24 mouse cellular contexts compared by ENCODE assay signal in genomic region chr17:43270161-43270560, GRCm38 (mm10). TPM values are rescaled to one million over a fixed set of nuclear protein-coding genes. Genes with fewer than 3 reads are reported as not detected.
DNase-seq lines count a peak whose midpoint lies in the region; ATAC-seq and TF ChIP-seq lines count a peak whose summit lies in the region.
"Had no signal": no experiment of that assay in that cellular context is flagged by ENCODE, and none has a peak within 500 bp of the region (broad histone marks: within the 10 kb centered on the region; RNA-seq: fewer than 3 reads in every experiment).

TSS of gene Adgrf1 (plus strand) at chr17:43270329.

- no peak for TF ChIP-seq EP300 in stomach, postnatal 0 days (optimal IDR thresholded peaks at IDR 0.05)

- H3K4me1 ChIP-seq in heart, embryonic 10.5 days, result no peaks in the 10 kb centered on the region
- peaks cover 18% of the 10 kb centered on the region for H3K4me1 ChIP-seq in liver, adult 2 months (ENCODE audit: control insufficient read depth, insufficient read depth, low read length)
- H3K4me1 ChIP-seq in liver, embryonic 11.5 days (replicated peaks; ENCODE audit: control insufficient read depth, insufficient read depth, low read length), result no peaks in the 10 kb centered on the region
- peaks cover 9% of the 10 kb centered on the region for H3K4me1 ChIP-seq in liver, embryonic 13.5 days (replicated peaks)
- H3K4me1 ChIP-seq in stomach, postnatal 0 days (replicated peaks; ENCODE audit: control insufficient read depth, insufficient read depth), result no peaks in the 10 kb centered on the region
- H3K4me1 ChIP-seq in hindbrain, embryonic 14.5 days (replicated peaks; ENCODE audit: control insufficient read depth, insufficient read depth, low read length), result no peaks in the 10 kb centered on the region

- 56% methylated on average over 6 of the region's 6 CpGs for WGBS in heart, embryonic 10.5 days
- WGBS in liver, adult 2 months, result 16% methylated on average over 6 of the region's 6 CpGs
- 37% methylated on average over 6 of the region's 6 CpGs for WGBS in liver, embryonic 11.5 days
- 27% methylated on average over 6 of the region's 6 CpGs for WGBS in liver, embryonic 13.5 days (ENCODE audit: insufficient replicate concordance)
- 47% methylated on average over 6 of the region's 6 CpGs for WGBS in stomach, postnatal 0 days
- WGBS in hindbrain, embryonic 14.5 days, result 79% methylated on average over 6 of the region's 6 CpGs

- 0 out of 2 replicates have a peak, but pooled peaks cover 6% of the 10 kb centered on the region for H3K79me2 ChIP-seq in liver, adult 2 months (ENCODE audit: control insufficient read depth, insufficient read depth, low read length)

- TF ChIP-seq CTCF in liver, adult 2 months (IDR thresholded peaks at IDR 0.05; ENCODE audit: low read depth, low read length), result no peak
- no peak for TF ChIP-seq CTCF in stomach, postnatal 0 days (IDR thresholded peaks at IDR 0.05; ENCODE audit: low read depth)

- peak; percentile 86 for DNase-seq in heart, adult 11 months
- DNase-seq in heart, embryonic 10.5 days (ENCODE audit: low spot score), result no peak
- peak; percentile 83 for DNase-seq in liver, adult 2 months (ENCODE audit: extremely low read depth, low read depth, low spot score)
- no peak for DNase-seq in liver, embryonic 11.5 days (ENCODE audit: low spot score)
- no peak for DNase-seq in liver, embryonic 13.5 days
- DNase-seq in stomach, postnatal 0 days (ENCODE audit: low spot score), result peak; percentile 26
- DNase-seq in hindbrain, embryonic 14.5 days (ENCODE audit: low spot score), result no peak
- no peak for DNase-seq in right cerebral cortex, postnatal 10 days (ENCODE audit: low spot score in 2 of 2)
- DNase-seq: adrenal gland, postnatal 14 days; cerebellum, adult 11 months; cerebellum, postnatal 36 days; lung, postnatal 14 days; right cerebral cortex, postnatal 4 days; thymus, postnatal 14 days had no signal

- H3K9me3 ChIP-seq in heart, embryonic 10.5 days, result no peaks in the 10 kb centered on the region
- H3K9me3 ChIP-seq in liver, embryonic 11.5 days (ENCODE audit: control insufficient read depth, low read length), result no peaks in the 10 kb centered on the region
- H3K9me3 ChIP-seq in liver, embryonic 13.5 days (replicated peaks), result no peaks in the 10 kb centered on the region; the same call in 1 of the 2 replicates
- H3K9me3 ChIP-seq in stomach, postnatal 0 days (ENCODE audit: control insufficient read depth, low read length), result no peaks in the 10 kb centered on the region
- no peaks in the 10 kb centered on the region for H3K9me3 ChIP-seq in hindbrain, embryonic 14.5 days (ENCODE audit: control insufficient read depth, low read length)
- H3K9me3 ChIP-seq: heart, embryonic 13.5 days; midbrain, embryonic 15.5 days had no signal

- H3K36me3 ChIP-seq in heart, embryonic 10.5 days, result no peaks in the 10 kb centered on the region
- H3K36me3 ChIP-seq in liver, adult 2 months (ENCODE audit: control insufficient read depth, insufficient read depth, low read length), result no peaks in the 10 kb centered on the region
- H3K36me3 ChIP-seq in liver, embryonic 11.5 days (ENCODE audit: control insufficient read depth, insufficient read depth, low read length), result no peaks in the 10 kb centered on the region
- no peaks in the 10 kb centered on the region for H3K36me3 ChIP-seq in liver, embryonic 13.5 days
- H3K36me3 ChIP-seq in stomach, postnatal 0 days (ENCODE audit: control insufficient read depth, insufficient read depth, low read length), result no peaks in the 10 kb centered on the region
- no peaks in the 10 kb centered on the region for H3K36me3 ChIP-seq in hindbrain, embryonic 14.5 days (replicated peaks; ENCODE audit: control insufficient read depth, insufficient read depth)
- H3K36me3 ChIP-seq: G1E; heart, embryonic 13.5 days; midbrain, embryonic 15.5 days had no signal

- ATAC-seq in liver, embryonic 11.5 days (replicated peaks; ENCODE audit: low FRiP score), result no peak
- ATAC-seq in liver, embryonic 13.5 days (ENCODE audit: low read depth), result peak; percentile 50; the same call in 1 of the 2 replicates
- ATAC-seq in stomach, postnatal 0 days (ENCODE audit: low FRiP score, low TSS enrichment), result 0 out of 2 replicates have a peak, but pooled peaks have one; percentile 30
- ATAC-seq in hindbrain, embryonic 14.5 days (ENCODE audit: low FRiP score), result no peak
- ATAC-seq: hindbrain, embryonic 16.5 days; midbrain, embryonic 15.5 days had no signal

- no peak within 1 kb of the TSS for H3K4me3 ChIP-seq in heart, embryonic 10.5 days
- peak within 1 kb of the TSS; percentile 41; the same call in 1 of the 2 replicates for H3K4me3 ChIP-seq in liver, adult 2 months (ENCODE audit: insufficient read depth, low read depth, low read length)
- no peak within 1 kb of the TSS for H3K4me3 ChIP-seq in liver, embryonic 11.5 days (ENCODE audit: low read depth, low read length)
- no peak within 1 kb of the TSS for H3K4me3 ChIP-seq in liver, embryonic 13.5 days (replicated peaks)
- no peak within 1 kb of the TSS for H3K4me3 ChIP-seq in stomach, postnatal 0 days (ENCODE audit: low read depth, low read length)
- no peak within 1 kb of the TSS for H3K4me3 ChIP-seq in hindbrain, embryonic 14.5 days (replicated peaks; ENCODE audit: low read length)
- H3K4me3 ChIP-seq: heart, embryonic 13.5 days; midbrain, embryonic 15.5 days had no signal

- no peaks in the 10 kb centered on the region for H3K27me3 ChIP-seq in heart, embryonic 10.5 days (ENCODE audit: insufficient read depth, poor library complexity, severe bottlenecking)
- H3K27me3 ChIP-seq in liver, adult 2 months (ENCODE audit: control insufficient read depth, insufficient read depth, low read length), result no peaks in the 10 kb centered on the region
- H3K27me3 ChIP-seq in liver, embryonic 11.5 days (replicated peaks; ENCODE audit: control insufficient read depth, insufficient read depth, low read length), result no peaks in the 10 kb centered on the region
- no peaks in the 10 kb centered on the region for H3K27me3 ChIP-seq in liver, embryonic 13.5 days
- H3K27me3 ChIP-seq in stomach, postnatal 0 days (ENCODE audit: control insufficient read depth, insufficient read depth, low read length), result no peaks in the 10 kb centered on the region
- no peaks in the 10 kb centered on the region for H3K27me3 ChIP-seq in hindbrain, embryonic 14.5 days (ENCODE audit: control insufficient read depth, insufficient read depth, low read length)
- H3K27me3 ChIP-seq: heart, embryonic 13.5 days; midbrain, embryonic 15.5 days had no signal

- 0 out of 2 replicates have a peak, but pooled peaks have one; percentile 16 for TF ChIP-seq POLR2A in liver, adult 2 months (IDR thresholded peaks at IDR 0.05; ENCODE audit: extremely low read depth, insufficient read depth, low read length)

- no peak within 1 kb of the TSS for H3K27ac ChIP-seq in heart, embryonic 10.5 days
- peak within 1 kb of the TSS; percentile 96 for H3K27ac ChIP-seq in liver, adult 2 months (replicated peaks; ENCODE audit: insufficient read depth, low read depth, low read length)
- no peak within 1 kb of the TSS for H3K27ac ChIP-seq in liver, embryonic 11.5 days (ENCODE audit: low read depth, low read length)
- no peak within 1 kb of the TSS for H3K27ac ChIP-seq in liver, embryonic 13.5 days
- no peak within 1 kb of the TSS for H3K27ac ChIP-seq in stomach, postnatal 0 days (replicated peaks)
- H3K27ac ChIP-seq in hindbrain, embryonic 14.5 days, result no peak within 1 kb of the TSS
- H3K27ac ChIP-seq: heart, embryonic 13.5 days; kidney, postnatal 0 days; midbrain, embryonic 15.5 days had no signal

- H3K4me2 ChIP-seq in liver, embryonic 11.5 days, result no peak within 1 kb of the TSS
- H3K4me2 ChIP-seq in liver, embryonic 13.5 days, result 0 out of 2 replicates have a peak within 1 kb of the TSS, but pooled peaks have one; percentile 6
- H3K4me2 ChIP-seq in stomach, postnatal 0 days (replicated peaks; ENCODE audit: low read depth), result no peak within 1 kb of the TSS
- no peak within 1 kb of the TSS for H3K4me2 ChIP-seq in hindbrain, embryonic 14.5 days (replicated peaks)
- H3K4me2 ChIP-seq: heart, embryonic 13.5 days; midbrain, embryonic 15.5 days had no signal

- peak within 1 kb of the TSS; percentile 55 for H3K9ac ChIP-seq in liver, adult 2 months (ENCODE audit: low read depth, low read length)
- H3K9ac ChIP-seq in liver, embryonic 11.5 days (ENCODE audit: low read depth, low read length), result no peak within 1 kb of the TSS
- no peak within 1 kb of the TSS for H3K9ac ChIP-seq in liver, embryonic 13.5 days
- no peak within 1 kb of the TSS for H3K9ac ChIP-seq in stomach, postnatal 0 days (ENCODE audit: low read length)
- no peak within 1 kb of the TSS for H3K9ac ChIP-seq in hindbrain, embryonic 14.5 days
- H3K9ac ChIP-seq: heart, embryonic 13.5 days; midbrain, embryonic 15.5 days had no signal

RNA-seq across cellular contexts. Expression of gene Adgrf1, which starts in this region (rescaled TPM):
- polyA plus RNA-seq in heart, embryonic 10.5 days (2016; fragmentation: Nextera tagmentation; extraction: Ambion mirVana), result 0.10 TPM in 1 of 2 replicates, not detected in the other
- 6.2 and 11.7 TPM in 2 replicates for total RNA-seq in liver, adult 2 months (2014; rRNA removed)
- polyA plus RNA-seq in liver, adult 2 months (2012; rRNA removed), result 2.0 and 7.2 TPM in 2 replicates
- 0.04 and 0.08 TPM in 2 replicates for polyA plus RNA-seq in liver, embryonic 11.5 days (2014; fragmentation: Nextera tagmentation; extraction: Ambion mirVana)
- 0.16 and 0.39 TPM in 2 replicates for polyA plus RNA-seq in liver, embryonic 13.5 days (2015; fragmentation: Nextera tagmentation; extraction: Ambion mirVana)
- polyA plus RNA-seq in stomach, postnatal 0 days (2015; fragmentation: Nextera tagmentation; extraction: Ambion mirVana), result 0.17 and 0.29 TPM in 2 replicates
- not detected in 2 replicates for polyA plus RNA-seq in hindbrain, embryonic 14.5 days (2014; fragmentation: Nextera tagmentation; extraction: Ambion mirVana)
- total RNA-seq: gastrocnemius, adult 18-20 months; heart, postnatal 25 days; layer of hippocampus, adult 8-10 months; left cerebral cortex, postnatal 25 days had no signal
- polyA plus RNA-seq: forebrain, embryonic 11.5 days; G1E; hindbrain, embryonic 16.5 days; midbrain, embryonic 15.5 days had no signal

Comparison
In these comparisons a context has a peak if more than half of its experiments do, and no peak if none do; other contexts are left out.
1. DNase-seq: peak in heart, adult 11 months (single experiment) and liver, adult 2 months (single experiment); none in heart, embryonic 10.5 days (single experiment), liver, embryonic 11.5 days (single experiment), liver, embryonic 13.5 days (single experiment), hindbrain, embryonic 14.5 days (single experiment) and right cerebral cortex, postnatal 10 days (0 of 2).
2. Peak in ATAC-seq and H3K4me2 ChIP-seq in liver, embryonic 13.5 days; RNA of the gene not detected or under 1 TPM.
3. Peak in DNase-seq and ATAC-seq in stomach, postnatal 0 days; RNA of the gene not detected or under 1 TPM.